Mouse (Mus musculus): ENCODE data around the gene Galnt2.

DNA sequence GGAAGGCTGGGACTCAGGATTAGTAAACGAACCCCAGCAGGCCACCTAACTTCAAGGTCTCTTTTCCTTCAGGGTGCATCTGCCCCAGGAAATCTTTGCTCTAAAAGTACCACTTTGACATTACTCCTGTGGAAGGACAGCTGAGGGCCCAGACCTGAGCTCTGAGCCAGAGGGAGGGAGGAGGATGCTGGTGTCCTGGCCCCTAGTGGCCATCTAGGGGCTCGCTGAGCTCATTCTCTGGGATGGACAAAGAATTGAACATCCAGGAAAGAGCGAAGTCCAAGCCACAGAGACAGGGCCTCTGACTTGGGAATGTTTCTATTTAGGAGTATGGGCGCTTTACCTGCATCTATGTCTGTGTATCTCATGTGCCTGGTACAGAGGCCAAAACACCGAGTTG lies 120.4 kb downstream of the Galnt2 start:
- TF ChIP-seq CTCF (conservative IDR thresholded peaks at IDR 0.05; ENCODE audit: low read length), result no peak
- TF ChIP-seq NANOG (IDR thresholded peaks at IDR 0.05; ENCODE audit: borderline replicate concordance, low read length), result no peak
